Mouse (Mus musculus) skeletal muscle tissue, adult 2 months (tissue): ENCODE measurements around the gene Dnajb3.
A peak's percentile ranks its signal among the peaks of the same experiment; 100 is the strongest.
"Not testable (repeated sequence)": the region's sequence is repeated elsewhere in the genome, so short reads cannot be mapped to it uniquely, and the experiment has no call there.

ENCODE experiments used
- DNase-seq: peaks from one replicate; pipeline ENCODE4 v3.0.0-alpha.2; 2012; ENCODE audit warnings: low read depth, low spot score

Dnajb3 gene

GRCm38 (mm10) chr1:88231803-88232499 is 26.4 kb upstream of the Dnajb3 start:
- no peak for DNase-seq

- DNase-seq, result no peak
Measured at GRCm38 (mm10) chr1:88230981-88231802, 25.6 kb upstream of the Dnajb3 start.

DNA sequence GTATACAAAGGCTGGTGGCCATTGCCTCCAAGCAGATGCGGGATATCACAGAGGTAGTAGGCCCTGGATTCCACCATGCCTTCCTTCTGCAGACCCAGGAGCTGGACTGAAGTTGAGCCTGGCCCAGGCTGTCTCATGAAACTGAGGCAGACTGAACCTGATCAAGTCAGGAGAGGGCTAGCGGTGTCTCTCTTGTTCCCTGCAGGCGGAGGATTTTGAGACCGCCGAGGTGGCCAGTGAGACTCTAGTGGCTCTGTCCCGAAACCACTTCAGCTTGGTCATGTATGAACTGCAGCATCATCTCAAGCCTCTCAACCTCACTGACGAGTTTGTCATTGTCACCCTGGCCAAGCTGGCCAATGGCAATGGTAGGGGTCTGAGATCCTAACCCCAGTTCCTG is 24.8 kb upstream of the Dnajb3 start:
- DNase-seq, result no peak

- no peak for DNase-seq
Measured at GRCm38 (mm10) chr1:88229986-88230385, 24.4 kb upstream of the Dnajb3 start.

- DNase-seq, result no peak
Measured at GRCm38 (mm10) chr1:88229566-88229965, 24.0 kb upstream of the Dnajb3 start.

DNA sequence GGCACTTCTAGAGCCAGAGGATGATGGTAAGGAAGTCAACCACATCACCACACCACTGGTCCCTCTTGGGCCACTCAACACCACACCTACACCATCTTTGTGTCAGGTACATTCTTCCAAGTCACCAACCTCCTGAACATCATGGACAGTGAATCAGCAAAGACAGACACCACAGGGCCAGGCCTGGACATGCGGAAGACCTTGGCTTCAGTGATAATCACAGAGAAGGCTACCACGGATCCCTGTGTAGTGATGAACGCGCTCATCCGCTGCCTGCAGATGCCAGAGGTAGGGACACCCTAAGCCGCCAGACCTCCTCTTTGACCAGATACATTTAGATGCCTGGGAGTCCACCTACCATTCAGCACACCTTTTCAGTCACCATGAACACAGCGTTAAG is 22.5 kb upstream of the Dnajb3 start:
- DNase-seq, result no peak

GRCm38 (mm10) chr1:88227482-88227881 is 21.9 kb upstream of the Dnajb3 start:
- DNase-seq, result no peak

- no peak for DNase-seq
Measured at GRCm38 (mm10) chr1:88226670-88227379, 21.2 kb upstream of the Dnajb3 start, which contains the start of gene Mroh2a. Gene Mroh2a, plus strand, starts transcription at chr1:88226986.

GRCm38 (mm10) chr1:88225741-88226140 is 20.2 kb upstream of the Dnajb3 start:
- DNase-seq, result no peak

DNA sequence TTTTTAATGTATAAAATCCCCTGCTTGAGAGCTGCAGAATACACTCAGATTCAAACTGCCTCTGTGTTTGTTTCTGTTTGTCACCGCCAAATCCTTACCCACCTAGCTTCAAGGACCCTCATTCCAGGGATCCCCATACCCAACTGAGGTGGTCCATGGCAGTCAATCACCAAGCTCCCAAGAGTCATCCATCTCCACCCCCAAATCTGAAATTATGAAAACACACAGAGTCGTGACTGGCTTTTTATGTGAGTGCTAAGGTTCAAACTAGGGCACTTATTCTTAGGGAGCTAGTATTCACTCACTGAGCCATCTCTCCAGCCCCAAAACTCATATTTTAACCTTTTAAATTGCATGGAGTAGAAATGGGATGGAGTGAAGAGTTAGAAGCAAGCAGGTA is 19.7 kb upstream of the Dnajb3 start:
- DNase-seq, result not testable (repeated sequence)

DNA sequence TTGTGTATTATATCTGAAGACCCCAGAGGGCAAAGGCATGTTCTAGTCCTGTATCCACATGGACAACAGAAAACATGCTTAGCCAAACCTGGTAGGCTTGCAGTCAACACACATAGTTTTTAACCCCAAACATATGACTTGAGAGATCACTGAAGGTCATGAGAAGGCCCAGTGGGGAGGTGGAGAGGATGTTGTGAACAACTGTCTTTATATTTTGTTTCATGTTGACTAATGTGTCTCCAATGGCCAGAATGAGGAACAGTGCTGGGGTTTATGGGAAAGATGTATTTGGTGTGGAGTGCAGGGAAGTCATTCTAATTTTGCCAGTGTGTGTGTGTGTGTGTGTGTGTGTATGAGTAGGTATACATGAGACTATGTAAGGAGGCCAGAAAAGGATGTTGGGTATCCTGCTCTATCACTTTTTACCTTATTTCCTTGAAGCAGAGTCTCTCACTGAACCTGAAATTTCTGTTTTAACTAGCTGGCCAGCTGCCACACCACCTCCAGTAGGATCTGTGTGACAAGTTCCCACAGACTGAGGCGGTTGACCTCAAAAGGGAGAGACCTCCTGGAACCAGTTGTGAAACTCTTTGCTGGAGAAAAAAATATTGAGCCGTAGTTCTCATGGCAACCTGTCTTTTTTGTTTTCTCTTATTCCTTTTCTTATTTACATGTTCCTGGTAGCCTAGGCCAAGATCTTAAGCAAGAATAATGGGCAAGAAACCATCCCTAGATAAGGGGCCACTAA is 18.6 kb upstream of the Dnajb3 start:
- DNase-seq, result no peak

- no peak for DNase-seq
Measured at GRCm38 (mm10) chr1:88223591-88223990, 18.0 kb upstream of the Dnajb3 start.

DNA sequence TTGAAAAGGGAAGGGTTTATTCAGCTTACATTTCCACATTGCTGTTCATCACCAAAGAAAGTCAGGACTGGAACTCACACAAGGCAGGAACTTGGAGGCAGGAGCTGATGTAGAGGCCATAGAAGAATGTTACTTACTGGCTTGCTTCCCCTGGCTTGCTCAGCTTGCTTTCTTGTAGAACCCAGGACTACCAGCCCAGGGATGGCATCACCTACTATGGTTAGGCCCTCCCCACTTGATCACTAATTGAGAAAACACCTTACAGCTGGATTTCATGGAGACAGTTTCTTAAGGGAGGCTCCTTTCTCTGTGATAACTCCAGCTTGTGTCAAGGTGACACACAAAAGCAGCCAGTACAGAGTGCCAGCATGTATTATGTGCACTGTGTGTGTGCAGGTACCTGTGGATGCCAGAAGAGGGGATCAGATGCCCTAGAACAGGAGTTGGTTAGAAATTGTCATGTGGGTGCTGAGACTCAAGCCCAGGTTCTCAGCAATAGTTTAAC is 17.5 kb upstream of the Dnajb3 start:
- DNase-seq, result peak; percentile 16

DNA sequence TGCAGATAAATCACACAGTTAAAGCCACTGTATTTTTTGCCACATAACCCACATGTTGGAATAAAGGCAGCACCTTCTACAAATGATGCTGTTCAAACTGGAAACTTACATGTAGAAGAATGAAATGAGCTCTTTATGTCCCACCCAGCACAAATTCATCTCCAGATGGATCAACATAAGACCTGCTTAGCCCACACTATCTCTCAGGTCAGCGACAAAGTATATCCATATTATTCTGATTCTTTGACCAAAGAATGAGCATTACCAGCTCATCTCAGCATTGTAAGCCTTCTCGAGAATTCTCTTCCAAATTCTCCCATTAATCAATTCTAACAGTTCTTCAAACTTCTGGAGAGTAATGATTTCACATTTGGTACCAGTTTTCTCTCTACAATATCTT is 16.6 kb upstream of the Dnajb3 start:
- peak; percentile 3 for DNase-seq

DNA sequence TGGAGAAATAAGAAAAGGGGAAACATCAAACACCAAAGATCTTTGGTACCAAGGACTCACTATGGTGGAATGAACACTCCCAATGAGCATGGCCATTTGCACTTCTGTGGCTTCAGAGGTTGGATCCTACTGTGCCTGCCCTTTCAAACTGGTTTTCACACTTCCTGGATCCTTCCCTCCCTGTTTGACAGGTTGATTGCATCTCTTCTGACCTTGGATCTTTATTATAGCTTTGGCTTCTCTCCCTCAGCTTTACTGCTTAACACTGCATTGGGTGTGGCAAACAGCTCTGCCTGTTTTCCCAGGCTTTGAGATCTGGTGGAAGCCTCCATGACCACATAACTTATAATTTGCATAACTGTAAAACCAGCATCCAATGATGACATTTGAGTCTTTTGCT is 14.8 kb upstream of the Dnajb3 start:
- DNase-seq, result peak; percentile 7

DNA sequence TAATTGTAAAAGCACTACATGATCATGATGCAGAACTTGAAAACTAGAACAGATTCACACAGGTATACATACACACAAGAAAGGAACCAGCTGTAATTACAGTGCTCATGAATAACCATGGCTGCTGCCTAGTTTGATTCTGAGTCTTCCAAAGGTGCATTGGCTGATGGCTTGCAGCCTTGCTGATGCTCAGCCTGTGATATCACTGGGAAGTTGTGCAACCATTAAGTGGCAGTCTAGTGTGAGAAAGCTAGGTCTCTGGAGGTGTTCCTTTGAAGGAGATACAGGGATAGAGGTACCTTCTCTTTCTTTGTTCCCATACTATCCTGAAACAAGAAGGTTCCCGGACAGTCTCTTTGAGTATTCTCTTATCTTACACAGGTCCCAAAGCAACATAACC is 13.5 kb upstream of the Dnajb3 start:
- peak; percentile 7 for DNase-seq

DNA sequence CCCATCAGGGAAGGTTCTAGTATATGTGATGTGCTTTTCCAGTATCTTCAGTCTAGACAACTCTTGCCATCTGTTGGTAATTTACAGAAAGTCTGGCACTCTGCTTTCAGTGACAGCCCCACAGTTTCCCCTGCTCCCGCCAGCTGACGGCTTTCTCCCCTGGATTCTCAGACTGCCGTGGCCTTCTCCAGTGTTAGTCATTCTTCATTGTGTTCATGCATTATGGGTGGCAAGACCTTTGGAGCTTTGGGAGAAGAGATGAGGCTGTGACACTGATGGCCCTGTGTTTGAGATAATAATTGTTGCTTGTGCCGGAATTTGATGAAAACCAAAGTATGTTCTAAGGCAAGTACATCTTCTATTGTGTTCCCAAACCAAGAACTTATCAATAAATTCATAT is 13.0 kb upstream of the Dnajb3 start:
- DNase-seq, result no peak

DNA sequence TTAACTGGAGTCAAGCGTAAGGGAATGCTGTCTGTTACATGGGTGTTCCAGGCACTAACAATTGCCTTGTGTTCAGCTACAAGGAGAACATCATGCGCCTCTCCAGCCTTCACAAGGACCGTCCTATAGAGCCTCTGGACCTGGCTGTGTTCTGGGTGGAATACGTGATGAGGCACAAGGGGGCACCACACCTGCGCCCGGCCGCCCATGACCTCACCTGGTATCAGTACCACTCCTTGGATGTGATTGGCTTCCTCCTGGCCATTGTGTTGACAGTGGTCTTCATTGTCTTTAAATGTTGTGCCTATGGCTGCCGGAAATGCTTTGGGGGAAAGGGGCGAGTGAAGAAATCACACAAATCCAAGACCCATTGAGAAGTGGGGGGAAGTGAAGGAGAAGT is 12.5 kb upstream of the Dnajb3 start:
- peak; percentile 10 for DNase-seq

DNA sequence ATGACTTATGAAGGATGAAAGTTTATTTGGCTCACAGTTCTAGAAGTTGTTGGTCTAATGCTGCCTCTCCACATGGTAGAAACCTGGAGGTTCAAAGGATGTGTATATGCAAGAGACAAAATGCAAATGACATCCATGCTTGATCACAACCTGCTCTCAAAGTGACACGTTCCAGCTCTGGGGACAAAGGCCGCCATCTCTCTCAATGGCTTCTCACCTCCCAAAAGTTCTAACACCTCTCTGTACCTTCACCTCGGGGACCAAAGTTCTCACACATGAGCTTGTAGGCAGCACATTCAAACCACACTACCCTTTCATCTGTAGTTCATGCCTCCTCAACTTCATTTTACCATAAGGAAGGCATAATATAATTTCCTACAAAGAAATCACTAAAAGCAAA is 12.0 kb upstream of the Dnajb3 start:
- peak; percentile 6 for DNase-seq

DNA sequence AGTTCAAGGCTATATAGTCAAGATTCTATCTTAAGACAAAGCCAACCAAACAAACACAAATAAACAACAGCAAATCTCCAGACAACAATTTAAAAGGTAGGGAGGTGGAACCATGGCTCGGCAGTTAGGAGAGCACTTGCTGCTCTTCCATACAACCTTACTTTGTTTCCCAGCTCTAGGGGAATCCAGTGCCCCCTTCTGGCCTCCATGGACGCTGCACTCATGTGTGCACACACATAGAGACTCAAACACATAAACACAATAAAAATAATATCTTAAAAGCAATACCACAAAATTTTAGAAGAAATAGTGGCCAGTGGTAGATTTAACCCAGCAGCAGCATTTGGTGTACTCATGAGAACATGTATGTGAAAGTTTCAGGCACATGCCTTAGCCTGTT is 11.6 kb upstream of the Dnajb3 start:
- DNase-seq, result peak; percentile 3

DNA sequence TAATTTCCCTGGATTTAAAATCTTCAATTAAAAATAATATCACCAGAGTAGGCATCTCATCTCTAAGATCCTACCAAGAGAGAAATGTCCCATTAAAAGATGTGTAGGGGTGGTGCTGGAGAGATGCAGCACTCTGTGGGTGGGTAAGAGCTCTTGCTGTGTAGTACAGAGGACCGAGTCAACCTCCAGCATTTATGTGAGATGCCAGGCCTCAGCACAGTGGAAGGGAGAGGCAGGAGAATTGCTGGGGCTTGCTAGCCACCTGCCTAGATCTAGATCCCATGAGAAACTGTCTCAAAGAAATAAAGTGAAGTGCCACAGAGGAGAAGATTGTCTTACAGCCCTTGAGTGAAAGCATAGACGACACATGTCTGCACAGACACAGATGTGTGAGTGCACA is 11.0 kb upstream of the Dnajb3 start:
- DNase-seq, result peak; percentile 4
